Mouse (Mus musculus): ENCODE data around the gene Vamp1. TPM values are rescaled to one million over a fixed set of nuclear protein-coding genes. Genes with fewer than 3 reads are reported as not detected.
A peak's percentile ranks its signal among the peaks of the same experiment; 100 is the strongest.

Vamp1 gene
- total and polyA plus RNA-seq, 3 experiments, result 1.9 to 4.6 (median 3.1) TPM

DNA sequence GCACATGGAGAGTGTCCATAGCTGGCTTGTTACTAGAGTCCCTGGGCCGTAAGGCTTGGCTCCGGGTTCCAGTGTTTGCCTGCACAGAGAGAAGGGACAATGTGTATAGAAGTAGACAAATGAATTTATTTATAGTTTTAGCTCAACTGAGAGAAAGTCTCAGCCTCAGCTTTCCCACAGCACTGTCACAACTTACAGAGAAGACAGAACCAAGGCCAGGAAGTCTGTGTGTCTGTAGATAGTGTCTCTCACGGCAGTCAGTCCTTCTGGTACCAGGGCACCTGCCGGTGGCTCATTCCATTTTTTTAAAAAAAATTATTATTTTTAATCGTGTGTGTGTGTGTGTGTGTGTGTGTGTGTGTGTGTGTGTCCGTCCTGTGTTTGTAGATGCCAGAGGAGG, 17.2 kb downstream of the Vamp1 start:
- no peak for DNase-seq (ENCODE audit: extremely low read depth)

DNA sequence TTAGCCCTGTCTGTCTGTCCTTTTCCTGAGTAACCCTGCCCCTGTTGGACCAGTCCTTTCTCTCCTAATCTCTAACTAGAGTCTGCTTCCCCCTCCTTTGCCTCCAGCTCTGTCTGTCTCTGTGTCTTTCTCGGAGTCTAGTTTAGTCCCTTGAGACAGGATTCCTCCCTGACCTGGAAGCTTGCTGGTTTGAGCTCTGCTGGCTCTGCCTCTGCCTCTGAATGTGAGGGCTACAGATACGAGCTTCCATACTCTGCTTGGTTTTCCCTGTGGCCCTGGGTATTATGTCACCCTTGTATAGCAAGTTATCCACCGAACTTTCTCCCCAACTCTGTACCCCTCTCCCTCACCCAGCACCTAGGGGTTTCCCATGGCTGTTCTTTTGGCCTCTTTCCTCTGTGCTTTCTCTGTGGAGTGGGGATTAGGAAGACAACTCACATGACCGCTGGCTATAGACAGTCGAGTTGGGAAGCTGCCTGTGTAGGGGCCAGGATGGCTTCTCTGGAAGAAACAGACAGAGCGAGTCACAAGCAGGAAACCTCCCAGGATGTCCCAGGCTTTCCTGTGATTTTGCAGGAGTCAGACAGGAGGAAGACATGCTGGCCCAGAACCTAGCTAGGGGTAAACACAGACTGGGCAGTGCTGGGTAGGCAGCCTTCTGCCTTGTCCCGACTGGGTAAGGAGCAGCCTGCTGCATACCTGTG, 18.6 kb downstream of the Vamp1 start:
- Histone ChIP-seq H3K9ac (ENCODE audit: insufficient read depth, low read depth) (no peak overlapping the region), H3K4me2 (ENCODE audit: insufficient read depth, low read depth, poor library complexity, severe bottlenecking) (no peak overlapping the region), H3K4me1 (ENCODE audit: control insufficient read depth in 1 of 2, insufficient read depth in 2 of 2) (peaks cover 8 to 49% of the 10 kb centered on the region in 2 experiments), H3K4me3 (replicated peaks in 1 of 3; ENCODE audit: low read depth in 2 of 3, low read length in 2 of 3, poor library complexity in 1 of 3) (no peak overlapping the region), H3K36me3 (replicated peaks in 1 of 2; ENCODE audit: control insufficient read depth in 1 of 2, insufficient read depth in 1 of 2, low read length in 1 of 2) (peaks cover 7 to 55% of the 10 kb centered on the region in 2 experiments), H3K27me3 (replicated peaks) (no peaks in the 10 kb centered on the region), H3K9me3 (replicated peaks; ENCODE audit: low read length) (no peaks in the 10 kb centered on the region), H3K27ac (ENCODE audit: insufficient read depth, low read depth) (no peak overlapping the region), H3K79me2 (replicated peaks; ENCODE audit: control insufficient read depth, extremely low read depth, insufficient read depth, poor library complexity, severe bottlenecking) (no peaks in the 10 kb centered on the region)
- in situ Hi-C loops (cut with MboI; ENCODE audit: low pct_ligation_motif_present, low pct_unique_long_range_greater_than_20kb, low sequenced_read_pairs) (no loop called here), dilution Hi-C loops (cut with MboI; ENCODE audit: extremely low pct_ligation_motif_present, extremely low pct_unique_long_range_greater_than_20kb, low sequenced_read_pairs) (no loop called here)
- no peak for DNase-seq (ENCODE audit: extremely low read depth)
- TF ChIP-seq NELFE (IDR thresholded peaks at IDR 0.05; ENCODE audit: low read depth, low read length) (no peak), MEF2A (IDR thresholded peaks at IDR 0.05; ENCODE audit: borderline replicate concordance, low read depth, low read length) (no peak), ETS1 (conservative IDR thresholded peaks at IDR 0.05; ENCODE audit: low read depth, low read length) (no peak), RAD21 (IDR thresholded peaks at IDR 0.05; ENCODE audit: low read depth, low read length) (no peak), MXI1 (IDR thresholded peaks at IDR 0.05; ENCODE audit: low read depth, low read length) (no peak), BHLHE40 (IDR thresholded peaks at IDR 0.05; ENCODE audit: low read depth, low read length) (no peak)

More for the DNA sequence above, 17.2 kb downstream of the Vamp1 start:
- Histone ChIP-seq H3K4me1 (ENCODE audit: control insufficient read depth in 1 of 2, insufficient read depth in 2 of 2) (peaks cover 8 to 38% of the 10 kb centered on the region in 2 experiments), H3K9me3 (replicated peaks; ENCODE audit: low read length) (no peaks in the 10 kb centered on the region), H3K27ac (ENCODE audit: insufficient read depth, low read depth) (no peak overlapping the region), H3K9ac (ENCODE audit: insufficient read depth, low read depth) (no peak overlapping the region), H3K27me3 (replicated peaks) (no peaks in the 10 kb centered on the region), H3K4me3 (replicated peaks in 1 of 3; ENCODE audit: low read depth in 2 of 3, low read length in 2 of 3, poor library complexity in 1 of 3) (peak overlapping the region in 2 of 3 experiments; percentile 61 to 94), H3K4me2 (ENCODE audit: insufficient read depth, low read depth, poor library complexity, severe bottlenecking) (peak overlapping the region; percentile 41), H3K79me2 (replicated peaks; ENCODE audit: control insufficient read depth, extremely low read depth, insufficient read depth, poor library complexity, severe bottlenecking) (no peaks in the 10 kb centered on the region), H3K36me3 (replicated peaks in 1 of 2; ENCODE audit: control insufficient read depth in 1 of 2, insufficient read depth in 1 of 2, low read length in 1 of 2) (peaks cover 19 to 59% of the 10 kb centered on the region in 2 experiments)
- dilution Hi-C loops (cut with MboI; ENCODE audit: extremely low pct_ligation_motif_present, extremely low pct_unique_long_range_greater_than_20kb, low sequenced_read_pairs) (no loop called here), in situ Hi-C loops (cut with MboI; ENCODE audit: low pct_ligation_motif_present, low pct_unique_long_range_greater_than_20kb, low sequenced_read_pairs) (no loop called here)
- TF ChIP-seq MXI1 (IDR thresholded peaks at IDR 0.05; ENCODE audit: low read depth, low read length) (no peak), SMC3 (IDR thresholded peaks at IDR 0.05; ENCODE audit: low read depth, low read length) (no peak), ETS1 (conservative IDR thresholded peaks at IDR 0.05; ENCODE audit: low read depth, low read length) (no peak), CHD2 (IDR thresholded peaks at IDR 0.05; ENCODE audit: low read length) (no peak), E2F4 (IDR thresholded peaks at IDR 0.05; ENCODE audit: insufficient replicate concordance, low read depth, low read length) (no peak), ELF1 (IDR thresholded peaks at IDR 0.05; ENCODE audit: low read depth, low read length) (no peak), PAX5 (IDR thresholded peaks at IDR 0.05; ENCODE audit: low read length) (no peak), KAT2A (IDR thresholded peaks at IDR 0.05; ENCODE audit: insufficient replicate concordance, low read length) (no peak), NELFE (IDR thresholded peaks at IDR 0.05; ENCODE audit: low read depth, low read length) (no peak), TBP (conservative IDR thresholded peaks at IDR 0.05; ENCODE audit: low read depth, low read length) (no peak), ZNF384 (IDR thresholded peaks at IDR 0.05; ENCODE audit: low read depth, low read length) (no peak), IRF4 (IDR thresholded peaks at IDR 0.05; ENCODE audit: low read depth, low read length) (no peak), USF1 (IDR thresholded peaks at IDR 0.05; ENCODE audit: low read depth, low read length) (no peak), UBTF (IDR thresholded peaks at IDR 0.05; ENCODE audit: low read depth, low read length) (no peak)

Measured in CH12.LX (cell line).